8 mouse cellular contexts compared by ENCODE assay signal in genomic region chr1:131526371-131527270, GRCm38 (mm10). TPM values are rescaled to one million over a fixed set of nuclear protein-coding genes. Genes with fewer than 3 reads are reported as not detected.
DNase-seq lines count a peak whose midpoint lies in the region; ATAC-seq lines count a peak whose summit lies in the region.

No protein-coding gene starts in this region.

- ATAC-seq in forebrain, embryonic 16.5 days, result peak; percentile 21
- peak; percentile 14 for ATAC-seq in megakaryocyte, adult 5-6 weeks (ENCODE audit: poor library complexity, severe bottlenecking)

- no peaks in the 10 kb centered on the region for H3K9me3 ChIP-seq in forebrain, embryonic 16.5 days (ENCODE audit: control insufficient read depth, low read length)

- no peaks in the 10 kb centered on the region for H3K27me3 ChIP-seq in forebrain, embryonic 16.5 days (replicated peaks; ENCODE audit: control insufficient read depth, insufficient read depth, low read length)

- intact Hi-C loops in left cerebral cortex, postnatal 10 days (cut with DNase I), result loop anchor here (5.0 kb wide), 2 partner anchors 99 to 229 kb away; no protein-coding TSS in a partner anchor

- WGBS in forebrain, embryonic 16.5 days, result under 1% methylated on average over 79 of the region's 81 CpGs

- H3K4me2 ChIP-seq in forebrain, embryonic 16.5 days (ENCODE audit: low read length), result peak overlapping the region; percentile 74

- peak overlapping the region; percentile 94 for H3K4me3 ChIP-seq in forebrain, embryonic 16.5 days (replicated peaks; ENCODE audit: low read length)

- peaks cover 39% of the 10 kb centered on the region for H3K4me1 ChIP-seq in forebrain, embryonic 16.5 days (replicated peaks; ENCODE audit: control insufficient read depth, insufficient read depth, low read length)

- peak overlapping the region; percentile 85 for H3K9ac ChIP-seq in forebrain, embryonic 16.5 days (replicated peaks; ENCODE audit: low read depth, low read length)

- no peaks in the 10 kb centered on the region for H3K36me3 ChIP-seq in forebrain, embryonic 16.5 days (ENCODE audit: control insufficient read depth, insufficient read depth)

- peak; percentile 80 for DNase-seq in Muller cell, postnatal 12 days (ENCODE audit: inconsistent ontology term)
- peak; percentile 69 to 81 for DNase-seq in cerebellum, adult 18-20 months
- DNase-seq in heart, postnatal 4 days, result peak; percentile 78
- DNase-seq in left cerebral cortex, postnatal 10 days (ENCODE audit: extremely low spot score in 1 of 2, low spot score in 2 of 2), result peak; percentile 50 to 90
- DNase-seq in right cerebral cortex, postnatal 10 days (ENCODE audit: low spot score in 2 of 2), result peak; percentile 77 to 79
- DNase-seq in urinary bladder, postnatal 25 days (ENCODE audit: low spot score), result peak; percentile 47

- peak overlapping the region; percentile 95 for H3K27ac ChIP-seq in forebrain, embryonic 16.5 days (ENCODE audit: low read length)

RNA-seq across cellular contexts. Expression of gene Srgap2, which starts 0.5 kb away (rescaled TPM):
- polyA plus RNA-seq in forebrain, embryonic 16.5 days (2015; fragmentation: Nextera tagmentation; extraction: Ambion mirVana), result 29.2 and 35.1 TPM in 2 replicates
- total RNA-seq in heart, postnatal 4 days (2021), result 10 to 100 TPM; 34.2 to 40.4 TPM
- 100 to 1,000 TPM; 137 TPM for total RNA-seq in left cerebral cortex, postnatal 10 days (2021)
- total RNA-seq in megakaryocyte, adult 5-6 weeks (2015), result 57.5 and 67.8 TPM in 2 replicates
- total RNA-seq in megakaryocyte, adult 5-6 weeks (2017), result 25.7 and 43.9 TPM in 2 replicates

RNA-seq across cellular contexts. Expression of gene Fam72a, which starts 1.1 kb away (rescaled TPM):
- polyA plus RNA-seq in forebrain, embryonic 16.5 days (2015; fragmentation: Nextera tagmentation; extraction: Ambion mirVana), result 1.7 and 3.0 TPM in 2 replicates
- total RNA-seq in heart, postnatal 4 days (2021), result 1 to 10 TPM; 1.2 to 1.8 TPM
- 1 to 10 TPM; 1.4 to 1.7 TPM for total RNA-seq in left cerebral cortex, postnatal 10 days (2021)
- total RNA-seq in megakaryocyte, adult 5-6 weeks (2015), result 6.6 and 7.0 TPM in 2 replicates
- total RNA-seq in megakaryocyte, adult 5-6 weeks (2017), result 2.8 and 5.2 TPM in 2 replicates

Comparison
In these comparisons a context has a peak if more than half of its experiments do, and no peak if none do; other contexts are left out.
1. Peak in every context shown above with its lines: DNase-seq, ATAC-seq, H3K4me3 ChIP-seq and H3K27ac ChIP-seq.